Comparison of ENCODE assay signal across 15 mouse cellular contexts in genomic region chr7:138680530-138680929, GRCm38 (mm10).
"Had no signal": no experiment of that assay in that cellular context is flagged by ENCODE, and none has a peak within 500 bp of the region (broad histone marks: within the 10 kb centered on the region; RNA-seq: fewer than 3 reads in every experiment).

No protein-coding gene starts in this region.

- H3K36me3 ChIP-seq: intestine, embryonic 15.5 days; kidney, embryonic 15.5 days; liver, embryonic 13.5 days; midbrain, embryonic 13.5 days had no signal

- H3K27me3 ChIP-seq: intestine, embryonic 15.5 days; kidney, embryonic 15.5 days; liver, embryonic 13.5 days; midbrain, embryonic 13.5 days had no signal

- ATAC-seq: intestine, embryonic 15.5 days; midbrain, embryonic 13.5 days; midbrain, embryonic 16.5 days had no signal

- DNase-seq: kidney, adult 8-10 months; kidney, postnatal 36 days; layer of hippocampus, postnatal 36 days; liver, embryonic 13.5 days; lung, embryonic 14.5 days; lung, postnatal 14 days; thymus, adult 2 months; thymus, postnatal 14 days; thymus, postnatal 4 days had no signal

- H3K9me3 ChIP-seq: intestine, embryonic 15.5 days; kidney, embryonic 15.5 days; liver, embryonic 13.5 days; midbrain, embryonic 13.5 days had no signal

- H3K4me2 ChIP-seq: intestine, embryonic 15.5 days; kidney, embryonic 15.5 days; liver, embryonic 13.5 days; lung, embryonic 14.5 days; midbrain, embryonic 13.5 days had no signal

- H3K4me3 ChIP-seq: intestine, embryonic 15.5 days; kidney, embryonic 15.5 days; left cerebral cortex, adult 2 months; liver, embryonic 13.5 days; midbrain, embryonic 13.5 days had no signal

- H3K27ac ChIP-seq: intestine, embryonic 15.5 days; kidney, embryonic 15.5 days; left cerebral cortex, adult 2 months; liver, embryonic 13.5 days; macrophage; midbrain, embryonic 13.5 days had no signal

- H3K4me1 ChIP-seq: intestine, embryonic 15.5 days; kidney, embryonic 15.5 days; liver, embryonic 13.5 days; midbrain, embryonic 13.5 days had no signal

- H3K9ac ChIP-seq: intestine, embryonic 15.5 days; kidney, embryonic 15.5 days; liver, embryonic 13.5 days; lung, embryonic 14.5 days; midbrain, embryonic 13.5 days had no signal
